Mouse (Mus musculus) cerebellum, adult 11 months (tissue): ENCODE results near the gene Dgcr8.
A peak's percentile ranks its signal among the peaks of the same experiment; 100 is the strongest.

Experiments
- DNase-seq: peaks from one replicate; pipeline ENCODE4 v3.0.0; 2022

The Dgcr8 gene

DNA sequence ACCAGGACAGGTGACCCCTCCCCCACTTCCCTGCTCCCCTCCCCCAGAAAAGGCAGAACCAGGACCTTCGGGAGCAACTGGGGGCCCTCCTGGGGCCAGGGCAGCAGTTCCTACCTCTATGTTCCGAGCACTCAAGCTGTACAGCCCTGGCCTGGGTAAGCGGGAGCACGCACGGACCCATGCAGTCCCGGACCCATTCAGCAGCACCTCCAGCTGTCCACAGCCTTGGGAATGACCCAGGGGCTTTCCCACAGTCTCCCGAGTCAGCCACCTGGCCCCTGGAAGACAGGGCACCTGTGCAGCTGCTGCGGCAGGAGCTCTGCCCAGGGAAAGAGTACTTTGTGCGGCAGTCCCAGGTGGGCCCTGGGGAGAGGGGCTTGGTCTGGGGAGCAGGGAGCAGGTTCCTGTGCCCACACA, 70.5 kb downstream of the Dgcr8 start:
- no peak for DNase-seq

DNA sequence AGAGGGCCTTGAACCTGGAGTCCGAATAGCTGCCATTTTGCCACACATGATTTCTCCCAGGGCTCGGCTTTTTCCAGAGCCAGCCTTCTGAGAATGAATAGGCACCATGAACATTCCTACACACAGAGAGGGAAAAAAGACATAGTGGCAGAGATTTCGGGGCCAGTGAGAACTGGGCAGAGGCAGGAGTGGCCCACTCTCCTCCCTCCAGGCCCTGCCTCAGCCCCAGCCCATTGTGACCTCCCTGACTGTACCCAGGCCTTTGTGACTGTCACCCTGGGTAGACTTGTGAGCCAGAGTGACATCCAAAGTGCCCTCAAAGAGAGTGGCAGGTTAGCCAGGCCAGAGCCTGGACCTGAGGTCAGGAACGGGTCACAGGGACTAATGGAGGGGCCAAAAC, 71.5 kb downstream of the Dgcr8 start, which contains the start of gene Ccdc188:
Gene Ccdc188 (plus strand): TSS at position 301 of the 400 bp plus-strand sequence.
- DNase-seq: no peak

DNA sequence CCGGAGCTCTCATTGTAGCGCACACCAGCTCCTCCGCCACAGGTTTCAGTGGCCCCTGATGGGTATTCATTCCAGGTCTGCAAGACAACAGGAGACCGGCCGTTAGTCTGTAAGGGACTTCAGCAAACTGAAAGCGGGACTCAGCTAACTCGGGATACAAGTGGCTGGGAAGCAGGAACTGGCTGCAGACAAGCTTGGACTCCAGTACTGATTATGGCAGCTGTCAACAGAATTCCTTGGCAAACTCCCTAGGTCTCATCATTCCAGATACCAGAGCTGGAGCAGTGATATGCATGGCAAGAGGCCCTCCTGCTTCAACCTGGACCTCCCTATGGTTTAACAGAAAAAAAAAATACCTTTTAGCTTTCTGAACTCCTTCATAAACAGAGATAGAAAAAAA, 74.2 kb downstream of the Dgcr8 start:
- no peak for DNase-seq

DNA sequence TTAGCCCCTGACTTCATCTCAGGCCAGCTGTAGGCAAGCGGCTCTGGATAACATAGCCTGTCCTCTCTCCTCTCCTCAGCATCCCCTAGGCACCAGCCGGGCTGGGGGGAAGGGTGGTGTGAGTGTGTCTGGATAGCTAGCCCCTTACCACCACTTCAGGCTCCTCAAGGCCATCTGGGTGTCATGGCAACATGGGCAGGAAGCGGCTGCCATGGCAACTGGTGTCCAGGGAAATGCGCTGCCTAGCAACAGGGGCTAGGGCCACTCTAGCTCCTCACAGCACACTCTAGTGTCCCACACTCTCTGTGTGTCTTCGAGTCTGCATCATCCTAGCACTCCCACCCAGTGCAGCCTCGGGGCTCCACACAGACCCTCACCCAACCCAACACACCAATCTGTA, 75.4 kb downstream of the Dgcr8 start:
- DNase-seq: no peak

DNA sequence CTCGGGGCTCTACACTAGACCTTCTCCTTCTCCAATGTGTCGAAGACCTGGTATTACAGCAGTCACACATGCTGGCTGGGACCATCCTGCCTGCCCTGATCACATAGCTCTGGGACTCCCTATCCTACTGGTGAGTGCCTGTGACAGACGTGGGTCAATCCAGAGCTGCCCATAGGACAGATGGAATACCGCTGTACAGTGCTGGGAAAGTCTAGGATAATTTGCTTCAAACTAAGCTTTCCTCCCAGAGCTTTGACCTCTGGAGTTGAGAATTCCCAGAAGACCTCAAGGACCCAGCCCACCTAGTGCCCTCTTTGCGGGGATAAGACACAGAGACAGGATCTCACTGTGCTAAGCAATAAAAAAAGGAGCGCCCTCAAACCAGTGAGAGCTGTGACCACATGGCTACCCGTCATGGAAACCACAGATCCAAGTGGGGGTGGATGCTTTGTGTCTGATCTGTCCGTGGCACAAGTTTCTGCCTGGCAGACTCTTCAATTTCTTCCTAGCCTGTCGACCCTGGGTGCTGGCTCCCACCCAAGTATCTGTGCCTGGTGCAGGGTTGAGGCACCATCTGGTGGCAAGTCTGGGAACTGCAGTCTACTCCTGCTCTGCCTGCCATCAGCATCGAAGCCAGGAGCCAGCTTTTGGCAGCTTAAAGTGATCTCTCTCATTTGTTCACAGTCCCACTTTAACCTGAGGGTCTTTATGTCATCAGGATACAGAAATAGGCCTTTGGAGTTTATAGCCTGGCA, 77.5 kb downstream of the Dgcr8 start:
- peak; percentile 91 for DNase-seq

DNA sequence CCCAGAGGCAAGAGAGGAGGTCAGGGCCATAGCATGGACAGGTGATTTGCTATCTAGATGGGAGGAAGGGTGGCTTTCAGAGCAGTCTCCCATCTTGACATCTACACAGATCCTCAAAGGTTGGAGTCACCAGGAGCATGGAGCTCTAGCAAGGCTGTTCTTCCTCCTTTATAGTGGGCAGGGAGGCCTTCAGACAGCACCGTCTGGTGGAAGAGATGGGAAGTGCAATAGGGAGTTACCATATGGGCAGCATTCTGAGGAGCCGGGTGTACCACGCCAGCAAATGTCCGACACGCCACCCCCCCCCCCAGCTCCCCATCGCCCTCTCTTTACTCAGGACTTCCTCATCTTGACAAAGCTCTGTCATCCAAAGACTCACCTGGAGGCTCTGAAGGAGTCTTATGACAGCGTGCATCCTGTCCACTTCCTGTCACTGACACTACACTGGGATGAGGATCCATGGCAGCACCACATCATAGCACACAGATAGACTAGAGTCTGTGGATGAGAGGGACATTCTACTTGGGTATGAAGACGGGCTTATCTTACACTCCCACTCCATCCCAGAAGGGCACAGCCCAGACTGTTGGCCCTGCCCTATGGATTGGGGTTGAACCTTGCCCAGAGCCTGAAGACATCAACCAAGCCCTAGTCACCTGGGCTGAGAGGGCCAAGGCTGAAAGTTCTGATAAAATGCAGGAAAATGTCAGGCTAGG, 78.2 kb downstream of the Dgcr8 start:
- DNase-seq: peak; percentile 74
